Mouse (Mus musculus) spleen, adult 12 weeks (tissue): ENCODE data around the gene Olfr20.
"Not testable (repeated sequence)": the region's sequence is repeated elsewhere in the genome, so short reads cannot be mapped to it uniquely, and the experiment has no call there.

ENCODE experiments used
- DNase-seq: peaks from one replicate; pipeline ENCODE4 v3.0.0; 2022; ENCODE audit warnings: low spot score

Gene Olfr20

DNA sequence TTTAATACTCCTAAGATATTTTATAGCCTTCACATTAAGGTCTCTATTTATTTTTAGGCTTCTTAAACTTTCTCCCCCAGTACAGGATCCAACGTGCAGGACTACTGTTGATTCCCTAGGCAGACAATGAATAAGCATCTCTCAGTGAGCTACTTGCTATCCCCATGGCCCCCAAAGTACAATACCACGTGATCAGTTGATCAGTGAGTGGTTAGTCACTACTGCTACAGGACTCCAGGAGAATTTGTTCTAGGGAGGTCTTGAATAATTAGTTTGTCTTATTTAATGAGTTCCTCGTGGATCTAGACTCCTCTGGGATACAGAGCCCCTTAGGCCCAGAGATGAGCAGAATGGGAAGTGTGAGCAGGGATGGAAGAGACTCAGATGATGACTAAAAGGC is at the start of gene Olfr20:
Gene Olfr20, plus strand, starts transcription at position 301 of the 400 bp plus-strand sequence.
- no peak for DNase-seq

- no peak for DNase-seq
Observed at GRCm38 (mm10) chr11:73303123-73303522, 47.5 kb upstream of the Olfr20 start.

DNA sequence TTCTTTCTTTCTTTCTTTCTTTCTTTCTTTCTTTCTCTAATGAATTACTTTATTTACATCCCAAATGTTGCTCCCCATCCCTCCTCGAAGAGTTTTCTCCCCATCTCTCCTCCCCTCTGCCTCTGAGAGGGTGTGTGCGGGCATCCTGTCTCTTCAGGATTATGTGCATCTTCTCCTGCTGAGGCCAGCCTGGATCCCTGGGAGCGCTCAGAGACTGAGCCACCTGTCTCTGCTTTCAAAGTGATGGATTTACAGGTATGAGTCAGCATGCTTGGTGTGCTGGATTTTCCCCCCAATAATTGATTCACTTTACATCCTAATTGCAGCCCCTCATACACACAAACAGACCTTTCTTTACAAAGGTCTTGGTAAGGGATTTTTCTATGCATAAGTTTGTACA is 34.6 kb upstream of the Olfr20 start:
- DNase-seq: no peak

GRCm38 (mm10) chr11:73318581-73318980 is 32.0 kb upstream of the Olfr20 start:
- DNase-seq: not testable (repeated sequence)

DNA sequence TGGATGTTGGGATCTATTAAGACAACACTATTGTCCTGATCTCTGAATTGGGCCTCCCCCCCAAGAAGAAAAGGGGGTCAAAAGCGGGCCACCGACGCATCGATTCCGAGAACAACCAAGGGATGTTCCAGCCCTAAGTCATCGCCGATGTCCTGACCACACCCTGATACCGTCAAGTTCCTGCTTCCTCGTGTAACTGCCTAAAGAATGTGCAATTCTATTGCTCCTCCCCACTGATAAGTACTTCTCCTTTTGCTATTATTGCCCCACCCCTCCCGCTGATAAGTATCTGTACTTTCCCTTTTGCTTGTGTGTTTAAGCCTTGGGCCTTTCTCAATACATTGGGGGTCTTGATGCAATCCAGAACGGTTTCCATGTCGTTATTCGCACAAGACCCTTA is 29.5 kb upstream of the Olfr20 start:
- not testable (repeated sequence) for DNase-seq

- DNase-seq: no peak
Observed at GRCm38 (mm10) chr11:73323906-73324830, 26.4 kb upstream of the Olfr20 start.

GRCm38 (mm10) chr11:73326485-73326886 is 24.1 kb upstream of the Olfr20 start:
- DNase-seq: no peak

GRCm38 (mm10) chr11:73327361-73327760 is 23.2 kb upstream of the Olfr20 start:
- DNase-seq: no peak

GRCm38 (mm10) chr11:73329442-73329841 is 21.1 kb upstream of the Olfr20 start, which contains the start of the genes Aspa, Gm49340 and Spata22:
Gene Aspa, minus strand, starts transcription at chr11:73329596.
Gene Gm49340, plus strand, starts transcription at chr11:73329741.
Gene Spata22, plus strand, starts transcription at chr11:73329741.
- no peak for DNase-seq

DNA sequence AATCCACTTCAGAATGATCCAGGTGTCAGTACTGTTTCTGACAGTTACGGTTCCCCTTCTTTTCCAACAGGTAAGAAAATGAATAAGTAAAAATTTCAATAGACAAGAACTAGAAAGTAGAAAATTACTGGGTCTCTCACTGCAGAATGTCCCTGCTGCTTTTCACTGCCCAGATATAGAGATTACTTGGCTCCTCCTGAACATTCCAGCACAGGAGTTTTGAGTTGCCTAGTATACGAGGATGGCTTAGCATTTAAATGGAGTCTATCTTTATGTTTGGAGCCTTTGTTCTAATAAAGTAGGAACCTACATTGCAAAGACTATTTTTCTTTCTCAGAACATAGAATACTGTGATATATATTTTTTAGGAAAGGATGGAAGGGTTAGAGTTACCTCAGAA is 17.2 kb upstream of the Olfr20 start:
- no peak for DNase-seq

DNA sequence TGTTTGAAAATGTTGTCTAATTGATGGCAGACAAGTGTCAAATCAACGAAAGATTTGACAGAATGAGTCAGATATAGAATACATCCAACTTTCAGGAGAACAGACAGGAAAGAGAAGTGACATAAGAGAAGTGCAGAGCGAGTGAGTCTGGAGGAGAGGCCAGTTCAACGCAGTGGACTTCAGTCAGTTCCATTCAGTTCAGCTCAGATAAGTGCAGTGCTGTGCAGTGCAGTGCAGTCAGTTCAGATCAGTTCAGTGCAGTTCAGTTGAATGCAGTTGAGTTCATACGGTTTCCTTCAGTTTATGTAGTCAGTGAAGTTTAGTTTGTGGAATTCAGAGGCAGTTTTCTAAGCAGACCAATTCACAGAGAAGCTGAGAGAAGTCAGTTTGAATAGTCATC is 13.7 kb upstream of the Olfr20 start:
- DNase-seq: no peak

DNA sequence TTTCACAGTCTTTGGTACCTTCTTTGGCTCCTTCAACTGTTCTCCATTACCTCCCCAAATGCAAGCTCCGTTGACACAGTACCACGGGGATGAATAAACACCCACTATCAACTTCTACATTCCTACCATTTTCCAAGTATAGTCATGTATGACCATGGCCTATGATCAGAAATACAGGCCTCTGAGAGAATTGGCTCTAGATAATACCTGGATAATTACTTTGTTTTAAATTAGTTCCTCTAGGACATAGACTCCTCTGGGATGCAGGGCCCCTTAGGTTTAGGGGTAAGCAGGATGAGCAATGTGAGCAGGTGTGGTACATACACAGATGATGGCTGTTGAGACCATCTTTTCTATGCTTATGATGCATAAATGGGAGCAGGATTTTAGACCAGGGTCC is 20.4 kb downstream of the Olfr20 start, which contains the start of gene Olfr376:
Gene Olfr376, plus strand, starts transcription at position 301 of the 400 bp plus-strand sequence.
- DNase-seq: no peak

DNA sequence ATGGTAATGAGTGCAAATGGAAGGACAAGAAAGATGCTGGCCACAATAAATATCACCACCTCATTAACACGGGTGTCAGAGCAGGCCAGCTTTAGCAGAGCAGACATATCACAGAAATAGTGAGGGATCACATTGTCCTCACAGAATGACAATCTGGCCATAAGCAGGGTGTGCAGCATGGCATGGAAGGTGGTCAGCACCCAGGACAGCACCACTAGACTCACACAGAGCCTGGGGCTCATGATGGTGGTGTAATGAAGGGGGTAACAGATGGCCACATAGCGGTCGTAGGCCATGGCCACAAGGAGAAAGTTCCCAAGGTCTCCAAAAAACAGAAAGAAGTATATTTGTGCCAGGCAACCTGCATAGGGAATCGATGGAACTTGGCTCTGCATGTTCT is 44.8 kb downstream of the Olfr20 start:
- DNase-seq: no peak

DNA sequence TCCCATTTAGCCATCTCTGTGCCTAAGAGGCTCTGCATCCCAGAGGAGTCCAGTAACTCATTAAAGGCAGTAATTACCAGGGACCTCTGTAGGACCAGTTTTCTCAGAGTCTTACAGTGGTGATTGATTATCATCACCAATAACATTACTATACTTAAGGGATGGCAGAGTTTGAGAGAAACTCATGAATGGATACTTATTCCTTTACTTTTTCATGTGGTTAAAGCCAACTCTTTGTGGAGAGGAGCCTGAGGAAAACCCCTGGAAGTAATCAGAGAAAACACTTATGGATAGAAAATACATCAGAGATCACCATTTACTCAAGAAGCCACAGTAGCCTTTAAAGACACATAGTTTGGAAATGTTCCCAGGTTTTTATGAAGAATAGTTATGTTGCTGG is 48.9 kb downstream of the Olfr20 start, which contains the start of gene Olfr1:
Gene Olfr1, minus strand, starts transcription at position 101 of the 400 bp plus-strand sequence.
- DNase-seq: no peak
